Comparison of ENCODE assay signal across 9 mouse cellular contexts in the genomic region with DNA sequence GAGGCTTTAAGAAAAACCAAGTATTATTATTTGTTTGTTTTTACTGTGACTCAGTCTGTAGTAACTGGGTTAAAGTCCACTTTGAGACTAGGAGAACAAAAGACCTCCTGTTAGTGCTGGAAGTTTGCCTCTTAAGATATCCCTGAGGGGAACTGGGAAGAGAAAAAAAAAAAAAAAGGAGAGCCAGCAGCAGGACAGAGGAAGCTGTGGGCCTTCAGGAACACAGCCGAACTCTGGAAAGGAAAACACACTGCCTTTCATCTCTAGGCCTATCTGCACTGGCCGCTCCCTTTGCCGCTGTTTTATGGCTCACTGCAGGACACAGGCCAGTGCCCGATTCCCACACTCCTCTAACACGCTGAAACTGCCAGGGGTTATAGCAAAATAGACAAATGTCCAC.
DNase-seq lines count a peak whose midpoint lies in the region; ATAC-seq lines count a peak whose summit lies in the region.
"Had no signal": no experiment of that assay in that cellular context is flagged by ENCODE, and none has a peak within 500 bp of the region (broad histone marks: within the 10 kb centered on the region; RNA-seq: fewer than 3 reads in every experiment).

No protein-coding gene starts in this region.

- no peaks in the 10 kb centered on the region for H3K27me3 ChIP-seq in neural tube, embryonic 11.5 days (ENCODE audit: control insufficient read depth, insufficient read depth, low read length)
- H3K27me3 ChIP-seq in heart, embryonic 16.5 days (ENCODE audit: control insufficient read depth, insufficient read depth, low read length) = no peaks in the 10 kb centered on the region
- H3K27me3 ChIP-seq: Patski had no signal

- H3K4me3 ChIP-seq in neural tube, embryonic 11.5 days (ENCODE audit: low read depth, low read length) = no peak overlapping the region
- H3K4me3 ChIP-seq in heart, embryonic 16.5 days (ENCODE audit: low read length) = no peak overlapping the region

- no peak overlapping the region for H3K4me2 ChIP-seq in neural tube, embryonic 11.5 days (ENCODE audit: low read depth)
- no peak overlapping the region for H3K4me2 ChIP-seq in heart, embryonic 16.5 days (ENCODE audit: low read depth, low read length)

- DNase-seq in neural tube, embryonic 11.5 days (ENCODE audit: low spot score) = no peak
- DNase-seq in neural tube, embryonic 10.5 days (ENCODE audit: extremely low spot score, low spot score) = no peak
- DNase-seq in kidney, postnatal 4 days = peak; percentile 55 to 66
- no peak for DNase-seq in left cerebral cortex, postnatal 14 days (ENCODE audit: low spot score in 2 of 2)
- no peak for DNase-seq in cerebellum, adult 18-20 months
- no peak for DNase-seq in layer of hippocampus, adult 9-11 months

- H3K36me3 ChIP-seq in neural tube, embryonic 11.5 days (ENCODE audit: control insufficient read depth, insufficient read depth, low read length) = no peaks in the 10 kb centered on the region
- no peaks in the 10 kb centered on the region for H3K36me3 ChIP-seq in heart, embryonic 16.5 days (ENCODE audit: control insufficient read depth, insufficient read depth)

- 4% methylated on average over 5 of the region's 5 CpGs for WGBS in neural tube, embryonic 11.5 days
- whole genome bisulfite sequencing in heart, embryonic 16.5 days = 56% methylated on average over 5 of the region's 5 CpGs

- no peaks in the 10 kb centered on the region for H3K9me3 ChIP-seq in neural tube, embryonic 11.5 days (ENCODE audit: control insufficient read depth, low read length)
- no peaks in the 10 kb centered on the region for H3K9me3 ChIP-seq in heart, embryonic 16.5 days (replicated peaks; ENCODE audit: control insufficient read depth, low read length)

- H3K9ac ChIP-seq in neural tube, embryonic 11.5 days (ENCODE audit: low read length) = no peak overlapping the region
- no peak overlapping the region for H3K9ac ChIP-seq in heart, embryonic 16.5 days (ENCODE audit: low read length)

- H3K27ac ChIP-seq in neural tube, embryonic 11.5 days (ENCODE audit: low read depth, low read length) = peak overlapping the region; percentile 21; the same call in 1 of the 2 replicates
- peak overlapping the region; percentile 81 for H3K27ac ChIP-seq in heart, embryonic 16.5 days (ENCODE audit: low read length)

- ATAC-seq in neural tube, embryonic 11.5 days (ENCODE audit: insufficient read depth, low FRiP score, low TSS enrichment) = no peak
- peak; percentile 80 for ATAC-seq in heart, embryonic 16.5 days (replicated peaks; ENCODE audit: extremely low read depth, insufficient read depth, low FRiP score)
- ATAC-seq in granulocyte monocyte progenitor cell, adult 5-6 weeks (replicated peaks; ENCODE audit: poor library complexity, severe bottlenecking) = no peak
- ATAC-seq: Patski had no signal

- intact Hi-C loops in left cerebral cortex, postnatal 14 days (cut with DNase I) = no loop called here

- peaks cover under 1% of the 10 kb centered on the region; the same call in 1 of the 2 replicates for H3K4me1 ChIP-seq in neural tube, embryonic 11.5 days (ENCODE audit: control insufficient read depth, insufficient read depth, low read length)
- H3K4me1 ChIP-seq in heart, embryonic 16.5 days (ENCODE audit: control insufficient read depth, insufficient read depth, low read length) = peaks cover 12% of the 10 kb centered on the region

Comparison
In these comparisons a context has a peak if more than half of its experiments do, and no peak if none do; other contexts are left out.
1. DNase-seq: peak in kidney, postnatal 4 days (2 of 2); none in neural tube, embryonic 11.5 days (single experiment), neural tube, embryonic 10.5 days (single experiment), left cerebral cortex, postnatal 14 days (0 of 2), cerebellum, adult 18-20 months (0 of 2) and layer of hippocampus, adult 9-11 months (single experiment).